Mouse (Mus musculus) kidney, adult 2 months (tissue): ENCODE results near the gene Lsm14b. TPM values are rescaled to one million over a fixed set of nuclear protein-coding genes. Genes with fewer than 3 reads are reported as not detected.

Source experiments
- DNase-seq: peaks from one replicate; pipeline ENCODE4 v3.0.0; 2021
- H3K27ac ChIP-seq: fragments of 200-500 bp; 2 replicates; pipeline ENCODE4 v1.5.1; 2012; ENCODE audit warnings: low read depth, low read length, control low read depth, inconsistent platforms; ENCODE audit not compliant: insufficient read depth
- H3K27me3 ChIP-seq: fragments of 200-500 bp; replicated peaks from 2 replicates; pipeline ENCODE4 v1.6.1; 2012; ENCODE audit warnings: mild to moderate bottlenecking, moderate library complexity, low read length, inconsistent platforms; ENCODE audit not compliant: control insufficient read depth, insufficient read depth
- H3K36me3 ChIP-seq: fragments of 200-500 bp; 2 replicates; pipeline ENCODE4 v1.6.1; 2012; ENCODE audit warnings: mild to moderate bottlenecking, moderate library complexity, low read length, inconsistent platforms; ENCODE audit not compliant: control insufficient read depth, insufficient read depth
- H3K4me1 ChIP-seq: fragments of 200-500 bp; 2 replicates; pipeline ENCODE4 v1.6.1; 2011; ENCODE audit warnings: low read length; ENCODE audit not compliant: control insufficient read depth, insufficient read depth
- H3K4me3 ChIP-seq: fragments of 200-500 bp; 2 replicates; pipeline ENCODE4 v1.5.1; 2011; ENCODE audit warnings: mild to moderate bottlenecking, low read depth, low read length, control low read depth; ENCODE audit not compliant: insufficient read depth
- CTCF ChIP-seq: fragments of 200-500 bp; conservative IDR thresholded peaks from 2 replicates; pipeline ENCODE4 v1.5.1; 2011; ENCODE audit warnings: low read depth, mild to moderate bottlenecking, control low read depth, low read length, moderate library complexity, mixed read lengths; ENCODE audit not compliant: insufficient read depth, insufficient read length
- POLR2A ChIP-seq: fragments of 200-500 bp; IDR thresholded peaks from one replicate; pipeline ENCODE4 v1.6.1; 2011; ENCODE audit warnings: low read depth, low read length, control low read depth
- WGBS: fragments of 180-500 bp; shearing (Covaris S2); methylation state at CpG from one replicate; pipeline ENCODE4 v1.1.7; 2018; 5-methylcytosine and 5-hydroxymethylcytosine counted together
- polyA plus RNA-seq: library from polyadenylated mRNA; depleted of rRNA; stranded (reverse); fragments of >200 nt; gene quantifications from 2 replicates; pipeline ENCODE4 v1.2.3, GENCODE M21; 2012

The Lsm14b gene
- polyA plus RNA-seq, 1 experiment: 29.5 TPM

DNA sequence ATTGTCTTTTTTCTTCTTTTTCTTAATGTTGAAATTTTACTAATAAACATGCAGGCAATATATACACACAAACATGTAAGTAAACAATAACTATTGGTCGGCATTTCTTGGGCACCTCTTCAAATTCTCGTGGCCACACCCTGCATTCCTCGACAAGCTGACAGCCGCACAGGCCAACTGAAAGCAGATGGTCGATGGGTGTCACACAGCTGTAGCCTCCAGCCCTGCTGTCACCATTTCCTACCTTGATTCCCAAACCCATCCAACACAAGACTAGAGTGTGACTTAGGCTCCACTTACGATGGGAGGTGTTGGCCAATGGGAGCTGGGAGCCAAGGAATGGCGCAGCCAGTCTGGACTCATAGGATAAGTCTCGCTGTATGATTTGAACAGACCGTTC lies 23.2 kb upstream of the Lsm14b start:
- no peak for TF ChIP-seq POLR2A
- TF ChIP-seq CTCF: no peak

GRCm38 (mm10) chr2:180005656-180006351 lies 19.0 kb upstream of the Lsm14b start:
- H3K27ac ChIP-seq: no peak overlapping the region
- no peaks in the 10 kb centered on the region for H3K4me1 ChIP-seq
- WGBS: 56% methylated on average over 5 of the region's 5 CpGs
- no peak overlapping the region for H3K4me3 ChIP-seq
- TF ChIP-seq POLR2A (no peak), CTCF (no peak)
- no peaks in the 10 kb centered on the region for H3K27me3 ChIP-seq
- no peak for DNase-seq
- no peaks in the 10 kb centered on the region for H3K36me3 ChIP-seq

More for the DNA sequence above, 23.2 kb upstream of the Lsm14b start:
- H3K4me3 ChIP-seq: no peak overlapping the region
- WGBS: 87% methylated on average over 9 of the region's 9 CpGs
- H3K36me3 ChIP-seq: no peaks in the 10 kb centered on the region
- H3K27ac ChIP-seq: no peak overlapping the region
- H3K27me3 ChIP-seq: no peaks in the 10 kb centered on the region; the same call in 1 of the 2 replicates
- no peaks in the 10 kb centered on the region for H3K4me1 ChIP-seq
- DNase-seq: no peak

DNA sequence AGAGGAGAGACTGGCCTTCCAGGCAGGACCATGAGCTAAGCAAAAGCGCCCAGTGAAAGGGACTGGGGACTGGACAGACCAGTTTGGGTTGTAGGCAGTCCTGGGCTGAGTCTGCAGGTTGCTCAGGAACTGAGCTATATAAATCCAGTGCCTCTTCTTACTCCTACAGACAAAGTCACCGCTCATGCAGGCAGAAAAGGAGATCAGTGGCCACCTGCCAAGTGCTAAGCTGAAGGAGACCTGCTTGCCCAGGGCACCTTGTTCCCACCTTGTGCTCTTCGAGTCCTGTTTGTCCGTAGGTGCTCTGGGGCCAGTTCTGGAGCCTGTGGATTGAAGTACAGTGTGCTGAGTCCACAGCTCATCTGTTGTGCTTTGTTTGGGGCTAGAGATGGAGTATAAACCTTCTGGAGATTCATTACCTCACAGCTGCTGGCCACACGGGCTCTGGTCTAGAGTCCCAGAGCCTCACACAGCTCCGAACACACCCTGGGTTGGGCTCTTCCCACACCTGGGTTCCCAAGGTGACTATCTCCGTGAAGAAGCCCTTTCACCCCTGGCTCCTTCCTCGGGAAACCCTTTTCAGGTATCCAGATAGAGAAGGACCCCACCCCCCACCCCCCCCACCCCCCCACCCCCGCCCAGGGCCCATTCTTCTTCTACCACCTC lies 18.3 kb upstream of the Lsm14b start:
- H3K27ac ChIP-seq: no peak overlapping the region
- 50% methylated on average over 9 of the region's 9 CpGs for WGBS
- no peak for DNase-seq

DNA sequence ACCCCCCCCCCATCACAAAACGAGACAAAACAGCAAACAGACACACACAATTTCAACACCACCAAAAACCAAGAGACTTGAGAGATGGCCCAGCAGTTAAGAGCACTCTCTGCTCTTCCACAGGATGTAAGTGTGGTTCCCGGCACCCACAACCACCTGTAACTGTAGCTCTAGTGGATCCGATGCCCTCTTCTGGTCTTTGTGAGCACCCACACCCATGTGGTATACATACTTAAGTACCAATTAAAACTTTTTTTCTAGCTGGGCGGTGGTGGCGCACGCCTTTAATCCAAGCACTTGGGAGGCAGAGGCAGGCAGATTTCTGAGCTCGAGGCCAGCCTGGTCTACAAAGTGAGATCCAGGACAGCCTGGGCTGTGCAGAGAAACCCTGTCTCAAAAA lies 14.1 kb upstream of the Lsm14b start:
- Histone ChIP-seq H3K4me3 (no peak overlapping the region), H3K27ac (no peak overlapping the region), H3K27me3 (no peaks in the 10 kb centered on the region), H3K36me3 (no peaks in the 10 kb centered on the region), H3K4me1 (no peaks in the 10 kb centered on the region)
- TF ChIP-seq POLR2A (no peak), CTCF (no peak)
- no peak for DNase-seq
- 92% methylated on average over 7 of the region's 7 CpGs for WGBS

More for the DNA sequence above, 18.3 kb upstream of the Lsm14b start:
- no peaks in the 10 kb centered on the region for H3K27me3 ChIP-seq
- H3K36me3 ChIP-seq: no peaks in the 10 kb centered on the region
- H3K4me1 ChIP-seq: no peaks in the 10 kb centered on the region
- TF ChIP-seq CTCF: no peak
- no peak for TF ChIP-seq POLR2A
- H3K4me3 ChIP-seq: no peak overlapping the region

DNA sequence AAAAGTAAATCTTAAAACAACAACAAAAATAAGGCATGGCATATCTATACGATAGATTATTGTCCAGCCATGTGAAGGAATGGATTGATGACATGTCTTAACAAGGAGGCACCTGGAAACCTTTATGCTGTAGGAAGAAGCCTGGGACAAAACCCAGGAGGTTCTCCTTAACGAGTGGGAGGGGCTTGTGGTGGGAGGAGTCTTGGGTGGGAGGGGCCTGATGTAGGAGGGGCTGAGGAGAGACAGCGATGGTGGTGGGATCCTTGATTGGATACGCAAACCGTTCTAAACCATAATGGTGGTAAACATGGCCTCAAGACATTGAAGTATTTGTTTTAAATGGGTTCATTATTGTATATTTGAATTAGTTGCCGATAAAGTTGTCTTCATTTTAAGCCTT lies 13.4 kb upstream of the Lsm14b start:
- Histone ChIP-seq H3K27me3 (no peaks in the 10 kb centered on the region), H3K27ac (no peak overlapping the region), H3K4me3 (no peak overlapping the region), H3K36me3 (no peaks in the 10 kb centered on the region), H3K4me1 (no peaks in the 10 kb centered on the region)
- DNase-seq: no peak
- 84% methylated on average over 6 of the region's 6 CpGs for WGBS
- TF ChIP-seq POLR2A: no peak
- no peak for TF ChIP-seq CTCF

DNA sequence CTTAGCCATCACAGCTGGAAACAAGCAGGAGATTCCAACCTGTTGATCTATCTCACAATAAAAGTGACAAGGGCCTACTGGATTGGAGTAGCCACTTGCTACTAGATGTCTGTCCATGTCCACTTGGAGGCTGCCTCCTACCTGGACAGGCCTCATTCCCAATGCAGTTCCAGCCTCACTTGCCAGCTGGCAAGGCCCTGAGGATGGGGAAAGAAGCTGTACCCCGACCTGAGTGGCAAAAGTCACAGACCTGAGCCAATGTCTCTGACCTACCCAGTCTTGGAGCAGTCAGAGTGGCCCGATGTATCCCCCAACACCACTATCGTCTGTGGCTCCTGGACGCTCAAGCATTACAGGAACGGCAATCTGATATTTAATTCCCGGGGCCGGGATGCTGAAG lies 11.1 kb upstream of the Lsm14b start:
- WGBS: 77% methylated on average over 7 of the region's 7 CpGs
- no peak for DNase-seq
- H3K4me1 ChIP-seq: no peaks in the 10 kb centered on the region
- H3K27ac ChIP-seq: no peak overlapping the region
- no peaks in the 10 kb centered on the region for H3K36me3 ChIP-seq
- H3K27me3 ChIP-seq: no peaks in the 10 kb centered on the region
- TF ChIP-seq POLR2A: no peak
- TF ChIP-seq CTCF: no peak
- H3K4me3 ChIP-seq: no peak overlapping the region

GRCm38 (mm10) chr2:180017632-180018031 lies 7.2 kb upstream of the Lsm14b start:
- Histone ChIP-seq H3K27ac (no peak overlapping the region), H3K36me3 (no peaks in the 10 kb centered on the region), H3K4me1 (no peaks in the 10 kb centered on the region), H3K27me3 (no peaks in the 10 kb centered on the region), H3K4me3 (no peak overlapping the region)
- TF ChIP-seq CTCF (no peak), POLR2A (no peak)
- WGBS: 47% methylated on average over 4 of the region's 4 CpGs
- no peak for DNase-seq

DNA sequence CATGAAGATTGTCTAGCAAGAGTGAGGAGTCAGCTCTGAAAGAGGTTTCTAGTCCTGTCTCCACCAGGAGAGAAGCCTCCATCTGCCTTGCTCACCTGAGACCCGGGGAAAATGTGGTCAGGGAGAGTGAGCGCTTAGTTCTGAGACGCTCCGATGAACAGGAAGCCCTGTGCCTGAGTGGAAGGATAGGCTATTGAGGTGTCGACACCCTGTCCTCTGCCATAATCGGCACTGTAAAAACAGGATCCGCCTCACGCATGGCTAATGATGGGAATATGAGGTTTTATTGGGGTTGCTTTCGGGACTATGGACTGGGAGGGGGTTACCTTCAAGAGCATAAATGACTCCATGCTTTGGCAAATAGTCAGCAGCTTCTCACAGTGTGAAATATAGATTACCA lies 6.2 kb upstream of the Lsm14b start:
- H3K27ac ChIP-seq: no peak overlapping the region
- no peaks in the 10 kb centered on the region for H3K36me3 ChIP-seq
- WGBS: 49% methylated on average over 9 of the region's 9 CpGs
- H3K27me3 ChIP-seq: no peaks in the 10 kb centered on the region
- DNase-seq: no peak
- H3K4me3 ChIP-seq: no peak overlapping the region
- TF ChIP-seq CTCF: no peak
- no peak for TF ChIP-seq POLR2A
- no peaks in the 10 kb centered on the region for H3K4me1 ChIP-seq
